Mouse (Mus musculus) erythroblast, embryonic 14.5 days (primary cell): ENCODE results near the gene Fli1. TPM values are rescaled to one million over a fixed set of nuclear protein-coding genes. Genes with fewer than 3 reads are reported as not detected.

ENCODE experiments used
- H3K27me3 ChIP-seq: 2 replicates; pipeline ENCODE4 v1.6.1; 2012; ENCODE audit warnings: inconsistent platforms; ENCODE audit not compliant: control insufficient read depth
- H3K36me3 ChIP-seq: 2 replicates; pipeline ENCODE4 v1.6.1; 2012; ENCODE audit warnings: mild to moderate bottlenecking, inconsistent platforms; ENCODE audit not compliant: control insufficient read depth
- H3K4me1 ChIP-seq: 2 replicates; pipeline ENCODE4 v1.6.1; 2012; ENCODE audit warnings: inconsistent platforms; ENCODE audit not compliant: control insufficient read depth
- H3K4me3 ChIP-seq: replicated peaks from 2 replicates; pipeline ENCODE3; 2012; ENCODE audit warnings: moderate library complexity, mild to moderate bottlenecking, inconsistent platforms
- H3K9me3 ChIP-seq: 2 replicates; pipeline ENCODE4 v1.6.1; 2012; ENCODE audit warnings: low read length, inconsistent platforms, mixed read lengths; ENCODE audit not compliant: control insufficient read depth
- GATA1 ChIP-seq: IDR thresholded peaks from 2 replicates; pipeline ENCODE4 v1.6.1; 2012; ENCODE audit warnings: low read length, inconsistent platforms, mixed read lengths
- TAL1 ChIP-seq: IDR thresholded peaks from 3 replicates; pipeline ENCODE4 v1.6.1; 2012; ENCODE audit warnings: low read length, inconsistent platforms, mixed read lengths
- polyA plus RNA-seq: library from polyadenylated mRNA; stranded (reverse); fragments of >175 nt; gene quantifications from 2 replicates; pipeline ENCODE4 v1.2.3, GENCODE M21; 2012

Fli1 gene
- polyA plus RNA-seq, 1 experiment = 0.05 TPM

DNA sequence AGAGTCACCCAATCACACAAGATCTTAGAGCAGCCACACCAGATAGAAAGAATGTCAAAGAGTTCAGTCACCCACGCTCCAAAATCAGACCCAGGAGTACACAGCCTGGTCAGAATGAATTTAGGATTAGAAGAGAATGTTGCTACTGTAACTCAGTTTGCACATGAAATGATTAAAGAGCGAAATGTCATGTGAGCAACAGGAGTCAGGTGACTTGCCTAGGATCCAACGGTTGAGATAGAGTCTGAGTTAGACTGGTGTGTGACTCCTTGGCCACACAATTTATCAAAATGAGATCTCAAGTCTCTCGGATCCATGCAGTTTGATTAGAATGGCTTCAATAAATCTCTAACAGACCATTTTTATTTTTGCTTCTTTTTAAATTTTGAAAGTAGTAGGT lies 11.1 kb downstream of the Fli1 start:
- Histone ChIP-seq H3K9me3 (no peaks in the 10 kb centered on the region), H3K4me1 (no peaks in the 10 kb centered on the region), H3K36me3 (no peaks in the 10 kb centered on the region), H3K4me3 (no peak overlapping the region), H3K27me3 (no peaks in the 10 kb centered on the region)
- no peak for TF ChIP-seq TAL1

DNA sequence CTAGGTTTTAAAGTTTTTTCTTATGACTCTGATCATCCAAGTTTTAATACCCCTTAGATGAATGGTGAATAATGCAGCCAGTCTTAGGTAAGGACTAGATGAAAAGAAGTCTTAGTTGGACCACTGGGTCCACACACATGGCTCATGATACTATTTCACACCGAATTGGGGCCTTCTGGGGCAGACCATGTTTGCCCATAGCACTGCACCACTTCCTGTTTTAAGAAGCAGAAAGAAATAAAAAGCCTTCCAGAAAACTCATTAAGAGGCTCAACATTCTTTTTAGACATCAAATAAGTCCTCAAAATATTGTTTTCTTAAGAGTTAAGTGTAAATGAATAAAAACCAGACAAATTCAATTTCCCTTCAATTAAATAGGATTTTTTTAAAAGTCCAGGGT lies 11.7 kb downstream of the Fli1 start:
- no peaks in the 10 kb centered on the region for H3K27me3 ChIP-seq
- H3K4me1 ChIP-seq = no peaks in the 10 kb centered on the region
- no peak overlapping the region for H3K4me3 ChIP-seq
- TF ChIP-seq TAL1 (no peak), GATA1 (no peak)
- no peaks in the 10 kb centered on the region for H3K9me3 ChIP-seq
- H3K36me3 ChIP-seq = no peaks in the 10 kb centered on the region

DNA sequence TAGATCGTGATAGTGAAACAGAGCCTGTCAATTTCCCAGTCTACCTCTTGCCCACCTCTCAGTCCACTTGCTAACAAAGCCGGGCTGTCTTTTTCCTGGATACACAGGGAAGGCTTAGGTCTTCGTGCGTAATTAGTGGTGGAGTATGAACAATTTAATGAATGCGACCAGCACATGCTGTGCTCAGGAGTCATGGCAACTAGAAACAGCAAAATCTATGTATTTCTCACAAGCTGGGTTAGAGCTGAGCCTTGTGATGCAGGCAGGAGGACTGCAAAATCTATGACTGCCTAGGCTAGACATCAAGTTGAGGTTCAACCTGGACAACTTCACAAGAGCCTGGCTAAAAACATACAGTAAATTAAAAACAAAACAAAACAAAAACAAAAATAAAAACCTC lies 12.5 kb downstream of the Fli1 start:
- Histone ChIP-seq H3K27me3 (no peaks in the 10 kb centered on the region), H3K9me3 (no peaks in the 10 kb centered on the region), H3K4me3 (no peak overlapping the region), H3K36me3 (no peaks in the 10 kb centered on the region), H3K4me1 (no peaks in the 10 kb centered on the region)
- no peak for TF ChIP-seq TAL1
- no peak for TF ChIP-seq GATA1

DNA sequence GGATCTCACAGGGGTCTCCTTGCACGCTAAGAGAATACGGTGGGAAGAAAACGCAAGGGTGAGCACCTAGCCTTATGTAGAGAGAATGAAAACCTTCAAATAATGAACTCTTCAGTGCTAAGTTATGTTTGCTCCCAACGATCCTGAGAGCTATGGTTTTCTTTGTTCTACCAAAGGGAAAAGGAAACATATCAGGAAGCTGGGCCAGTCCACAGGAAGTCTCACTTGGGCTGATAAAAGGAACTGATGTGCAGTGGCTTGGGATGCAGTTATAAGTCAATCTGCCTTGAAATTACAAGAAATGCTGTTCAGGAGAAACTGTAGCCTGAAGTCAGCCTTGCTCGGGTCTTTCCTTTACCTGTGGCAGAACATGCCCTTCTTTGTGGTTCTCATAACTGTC lies 13.1 kb downstream of the Fli1 start:
- Histone ChIP-seq H3K4me3 (no peak overlapping the region), H3K9me3 (no peaks in the 10 kb centered on the region), H3K27me3 (no peaks in the 10 kb centered on the region), H3K4me1 (no peaks in the 10 kb centered on the region), H3K36me3 (no peaks in the 10 kb centered on the region)
- no peak for TF ChIP-seq TAL1
- TF ChIP-seq GATA1 = no peak

DNA sequence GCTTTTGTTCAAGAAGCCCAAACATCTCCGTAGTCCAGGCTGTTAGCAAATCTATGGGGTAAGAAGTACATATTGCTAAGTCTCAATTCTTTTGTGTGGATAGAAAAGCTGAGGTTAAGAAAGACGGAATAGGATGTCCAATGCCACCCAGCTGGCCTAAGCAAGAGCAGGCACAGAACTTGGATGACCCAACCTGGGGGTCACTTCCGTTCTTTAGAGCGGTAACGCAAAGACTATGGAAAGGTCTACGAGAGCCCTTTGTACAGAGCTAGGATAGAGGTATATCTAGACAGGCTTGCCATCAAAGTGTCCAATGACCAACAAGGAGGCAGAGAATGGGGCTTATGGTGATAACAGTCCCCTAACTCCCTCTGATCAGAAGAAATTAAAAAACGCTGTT lies 15.3 kb downstream of the Fli1 start:
- Histone ChIP-seq H3K27me3 (no peaks in the 10 kb centered on the region), H3K9me3 (no peaks in the 10 kb centered on the region), H3K36me3 (no peaks in the 10 kb centered on the region), H3K4me1 (no peaks in the 10 kb centered on the region), H3K4me3 (no peak overlapping the region)
- TF ChIP-seq TAL1 (no peak), GATA1 (no peak)

DNA sequence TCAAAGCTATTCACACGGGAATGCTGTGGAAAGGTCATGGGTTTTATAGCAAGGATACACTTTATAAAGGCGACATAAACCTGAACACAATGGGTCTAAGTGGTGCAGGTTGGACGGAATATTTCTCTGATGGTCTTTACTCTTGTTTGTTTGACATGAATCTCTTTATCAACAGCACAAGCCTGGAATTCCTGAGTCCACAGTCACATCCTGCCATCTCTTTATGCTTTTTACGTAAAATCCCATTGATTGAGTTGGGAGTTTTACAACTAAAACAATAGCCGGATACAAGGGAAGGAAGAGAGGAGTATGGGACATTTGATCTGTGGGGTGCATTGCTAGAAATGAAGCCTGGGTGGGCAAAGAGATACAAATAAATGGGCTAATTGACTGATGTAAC lies 16.9 kb downstream of the Fli1 start:
- H3K36me3 ChIP-seq = no peaks in the 10 kb centered on the region
- TF ChIP-seq TAL1 (no peak), GATA1 (no peak)

DNA sequence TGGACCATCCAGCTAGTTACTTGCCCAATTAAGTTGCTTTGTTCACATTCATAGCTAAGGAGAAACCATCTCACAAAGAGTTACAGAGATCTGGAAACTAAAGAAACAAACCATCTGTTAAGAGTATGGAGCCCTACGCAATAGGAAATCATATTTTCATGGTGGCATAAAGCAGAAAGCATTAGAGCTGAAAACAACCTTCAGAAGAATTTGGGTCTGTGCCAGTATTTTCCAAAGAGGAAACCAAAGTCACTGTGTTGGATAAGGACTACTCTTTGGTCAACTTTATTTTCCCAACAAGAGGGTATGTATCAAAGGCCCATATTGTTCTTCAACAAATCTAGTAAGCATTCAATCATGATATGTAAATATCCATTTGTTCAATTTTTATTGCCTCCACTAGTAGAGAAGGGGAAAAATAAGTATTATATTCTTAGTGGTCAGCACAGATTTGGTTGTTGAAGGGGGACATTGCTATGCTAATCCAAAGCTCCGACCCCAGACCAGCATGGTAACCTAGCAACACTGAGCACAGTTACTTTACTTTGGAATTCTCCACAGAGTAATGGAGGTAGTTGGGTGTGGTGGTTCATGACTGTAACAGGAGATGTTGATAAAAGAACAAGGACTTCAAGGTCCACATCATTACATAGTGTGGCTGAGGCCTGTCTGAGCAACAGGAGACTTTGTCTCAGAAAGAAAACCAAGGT lies 20.0 kb downstream of the Fli1 start:
- H3K36me3 ChIP-seq = no peaks in the 10 kb centered on the region
- 0 out of 2 replicates have a peak, but pooled peaks cover 2% of the 10 kb centered on the region for H3K27me3 ChIP-seq
- TF ChIP-seq TAL1 (no peak), GATA1 (no peak)
- no peaks in the 10 kb centered on the region for H3K9me3 ChIP-seq
- no peak overlapping the region for H3K4me3 ChIP-seq
- H3K4me1 ChIP-seq = peaks cover 17% of the 10 kb centered on the region

More for the DNA sequence above, 16.9 kb downstream of the Fli1 start:
- no peak overlapping the region for H3K4me3 ChIP-seq
- no peaks in the 10 kb centered on the region for H3K9me3 ChIP-seq
- H3K4me1 ChIP-seq = 0 out of 2 replicates have a peak, but pooled peaks cover 2% of the 10 kb centered on the region
- no peaks in the 10 kb centered on the region for H3K27me3 ChIP-seq

DNA sequence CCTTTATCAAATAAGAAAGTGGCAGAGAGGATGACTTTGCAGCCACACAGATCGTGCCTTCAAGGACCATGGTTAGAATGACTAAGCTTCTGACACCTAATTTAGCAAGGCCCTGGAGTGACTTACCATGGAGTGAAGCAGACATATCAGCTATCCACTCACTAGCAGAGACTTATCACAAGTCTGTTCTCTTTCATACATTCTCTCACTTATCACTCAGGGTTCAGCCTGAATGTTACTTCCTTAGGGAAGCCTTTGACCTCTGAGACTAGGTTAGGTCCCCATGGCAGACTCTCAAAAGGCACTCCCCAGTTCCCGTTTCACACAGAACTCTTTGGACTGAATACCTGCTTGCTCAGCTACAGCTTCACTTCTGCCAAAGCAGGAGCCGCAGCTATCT lies 21.3 kb downstream of the Fli1 start:
- TF ChIP-seq TAL1 = no peak
- no peak for TF ChIP-seq GATA1
- H3K36me3 ChIP-seq = no peaks in the 10 kb centered on the region
- no peak overlapping the region for H3K4me3 ChIP-seq
- H3K4me1 ChIP-seq = peaks cover 17% of the 10 kb centered on the region
- H3K9me3 ChIP-seq = no peaks in the 10 kb centered on the region
- 0 out of 2 replicates have a peak, but pooled peaks cover 2% of the 10 kb centered on the region for H3K27me3 ChIP-seq

DNA sequence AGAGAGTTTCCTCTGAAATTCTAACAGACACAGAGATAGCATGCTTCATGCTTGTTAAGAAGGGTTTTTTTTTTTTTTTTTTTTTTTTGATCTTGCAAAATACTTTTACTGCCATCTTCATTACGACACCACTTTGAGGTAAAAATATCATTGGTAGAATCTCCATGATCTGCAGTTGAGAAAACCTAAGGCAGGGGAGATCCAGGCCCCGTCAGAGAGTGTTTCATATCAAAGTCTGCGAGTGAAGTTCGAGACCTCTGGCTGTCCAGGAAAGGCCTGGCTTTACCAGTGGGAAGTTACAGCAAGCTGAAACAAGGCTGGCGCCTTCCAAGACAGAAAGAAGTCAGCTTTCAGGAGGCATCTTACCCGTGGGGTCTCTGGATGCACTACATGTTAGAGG lies 21.8 kb downstream of the Fli1 start:
- 0 out of 2 replicates have a peak, but pooled peaks cover 2% of the 10 kb centered on the region for H3K27me3 ChIP-seq
- no peaks in the 10 kb centered on the region for H3K9me3 ChIP-seq
- no peak overlapping the region for H3K4me3 ChIP-seq
- peaks cover 17% of the 10 kb centered on the region for H3K4me1 ChIP-seq
- TF ChIP-seq GATA1 = no peak
- no peak for TF ChIP-seq TAL1
- H3K36me3 ChIP-seq = no peaks in the 10 kb centered on the region
